Mouse (Mus musculus) liver, embryonic 12.5 days (tissue): ENCODE data around the gene Gm28372. TPM values are rescaled to one million over a fixed set of nuclear protein-coding genes. Genes with fewer than 3 reads are reported as not detected.

ENCODE experiments used
- ATAC-seq: fragments of 200-750 bp; cut with Nextera tagmentation; 2 replicates; pipeline ENCODE4 v1.8.0; 2017; ENCODE audit warnings: moderate number of reproducible peaks, mild to moderate bottlenecking, moderate library complexity
- H3K27ac ChIP-seq: fragments of 300-500 bp; sonication (generic); 2 replicates; pipeline ENCODE4 v1.5.1; 2016; ENCODE audit warnings: mild to moderate bottlenecking
- H3K27me3 ChIP-seq: fragments of 300-500 bp; sonication (generic); replicated peaks from 2 replicates; pipeline ENCODE4 v1.6.1; 2016; ENCODE audit warnings: mild to moderate bottlenecking, moderate library complexity
- H3K36me3 ChIP-seq: fragments of 300-500 bp; sonication (generic); 2 replicates; pipeline ENCODE4 v1.6.1; 2016; ENCODE audit warnings: mild to moderate bottlenecking, moderate library complexity
- H3K4me1 ChIP-seq: fragments of 300-500 bp; sonication (generic); 2 replicates; pipeline ENCODE4 v1.6.1; 2016
- H3K4me2 ChIP-seq: fragments of 300-500 bp; sonication (generic); 2 replicates; pipeline ENCODE4 v1.6.1; 2016; ENCODE audit warnings: mild to moderate bottlenecking, moderate library complexity
- H3K4me3 ChIP-seq: fragments of 300-500 bp; sonication (generic); 2 replicates; pipeline ENCODE4 v1.5.1; 2016; ENCODE audit warnings: mild to moderate bottlenecking, moderate library complexity
- H3K9ac ChIP-seq: fragments of 300-500 bp; sonication (generic); 2 replicates; pipeline ENCODE4 v1.6.1; 2016; ENCODE audit warnings: mild to moderate bottlenecking, moderate library complexity
- H3K9me3 ChIP-seq: fragments of 300-500 bp; sonication (generic); replicated peaks from 2 replicates; pipeline ENCODE4 v1.6.1; 2016; ENCODE audit warnings: mild to moderate bottlenecking, moderate library complexity
- WGBS: fragments of 180-500 bp; shearing (Covaris S2); methylation state at CpG from one replicate; pipeline ENCODE4 v1.1.7; 2016; ENCODE audit not compliant: insufficient replicate concordance; 5-methylcytosine and 5-hydroxymethylcytosine counted together
- polyA plus RNA-seq: library from polyadenylated mRNA; unstranded; fragments of >200 nt; fragmentation: Nextera tagmentation; extraction: Ambion mirVana; gene quantifications from 2 replicates; pipeline ENCODE4 v1.2.1, GENCODE M21; 2016

Gm28372 gene
- polyA plus RNA-seq, 1 experiment from 2014 or later = not detected

DNA sequence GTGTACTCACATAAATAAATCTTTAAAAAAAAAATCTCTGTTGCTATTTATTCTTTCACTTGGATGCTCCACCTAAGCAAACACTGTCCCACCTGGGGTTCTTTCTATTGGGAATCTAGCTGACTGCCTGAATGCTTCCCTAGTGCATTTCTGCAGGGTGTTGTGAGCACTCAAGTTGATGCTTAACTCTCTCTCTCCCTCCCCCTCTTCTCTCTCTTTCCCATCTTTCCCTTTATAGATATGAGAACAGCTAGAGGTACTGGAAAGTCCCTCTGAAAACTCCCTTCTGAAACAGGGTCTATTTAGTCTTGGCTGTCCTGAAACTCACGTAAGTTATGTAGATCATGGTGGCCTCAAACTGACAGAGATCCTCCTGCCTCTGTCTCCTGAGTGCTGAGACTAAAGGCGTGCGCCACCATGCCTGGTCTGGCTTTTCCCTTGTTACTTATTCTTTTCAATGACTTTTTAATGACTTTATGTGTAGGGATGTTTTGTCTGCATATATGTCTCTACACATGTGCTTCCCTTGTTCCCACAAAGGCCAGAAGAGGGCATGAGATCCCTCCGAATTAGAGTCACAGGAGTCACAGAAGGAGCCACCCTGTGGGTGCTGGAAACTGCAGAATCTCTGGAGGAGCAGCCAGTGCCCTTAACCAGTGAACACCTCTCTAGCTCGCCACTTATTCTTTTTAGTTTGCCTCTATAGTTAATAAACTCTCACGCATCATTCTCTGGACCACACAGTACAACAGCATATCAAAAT, 9.2 kb downstream of the Gm28372 start:
- ATAC-seq = no peak
- Histone ChIP-seq H3K9ac (no peak overlapping the region), H3K4me2 (no peak overlapping the region), H3K27ac (no peak overlapping the region), H3K9me3 (no peaks in the 10 kb centered on the region), H3K4me3 (no peak overlapping the region), H3K4me1 (no peaks in the 10 kb centered on the region), H3K27me3 (no peaks in the 10 kb centered on the region; the same call in none of the 2 replicates), H3K36me3 (peaks cover 4% of the 10 kb centered on the region)
- WGBS = 54% methylated on average over 6 of the region's 6 CpGs

DNA sequence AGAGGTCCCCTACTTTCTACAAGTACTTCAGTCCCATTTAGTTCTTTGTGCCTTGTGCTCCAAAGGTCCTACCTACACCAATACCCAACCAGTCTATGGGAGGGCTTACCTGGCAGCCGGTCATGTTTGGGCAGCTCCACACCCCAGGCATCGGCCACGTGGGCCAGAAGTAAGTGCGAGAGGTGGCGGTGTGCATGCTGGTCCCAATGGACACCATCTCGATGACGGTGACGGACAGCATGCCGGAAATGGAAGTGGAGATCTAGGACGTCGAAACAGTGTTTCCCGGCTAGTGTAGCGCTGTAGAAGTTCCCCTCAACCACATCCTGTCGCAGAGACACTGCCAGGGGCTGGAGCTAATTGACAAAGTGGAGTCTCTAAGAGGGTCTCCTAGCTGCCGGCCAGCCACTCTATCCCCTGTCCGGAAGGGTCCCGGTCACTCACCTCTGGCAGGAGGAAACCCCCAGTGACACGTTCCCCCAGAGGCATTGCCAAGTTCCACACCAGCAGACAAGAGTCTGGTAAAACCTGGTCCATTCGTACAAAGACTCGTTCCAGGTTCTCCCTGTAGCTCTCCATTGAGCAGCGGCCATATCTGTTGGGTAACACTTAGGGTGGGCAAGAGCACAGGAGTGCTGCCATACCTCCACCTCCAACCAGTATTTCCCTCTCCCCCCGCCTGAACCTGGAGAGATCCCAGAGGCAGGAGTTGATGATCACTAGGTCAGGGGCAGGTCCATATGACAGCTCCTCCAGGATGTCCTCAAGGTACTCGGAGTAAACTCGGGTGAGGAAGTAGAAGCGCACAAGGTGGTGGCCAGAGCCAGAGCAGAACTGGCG, 17.0 kb downstream of the Gm28372 start:
- peaks cover 27% of the 10 kb centered on the region for H3K4me1 ChIP-seq
- no peak for ATAC-seq
- WGBS = 87% methylated on average over 26 of the region's 26 CpGs
- H3K27ac ChIP-seq = no peak overlapping the region
- H3K36me3 ChIP-seq = peaks cover 22% of the 10 kb centered on the region
- no peak overlapping the region for H3K9ac ChIP-seq
- H3K9me3 ChIP-seq = no peaks in the 10 kb centered on the region
- no peak overlapping the region for H3K4me2 ChIP-seq
- no peak overlapping the region for H3K4me3 ChIP-seq
- H3K27me3 ChIP-seq = no peaks in the 10 kb centered on the region

DNA sequence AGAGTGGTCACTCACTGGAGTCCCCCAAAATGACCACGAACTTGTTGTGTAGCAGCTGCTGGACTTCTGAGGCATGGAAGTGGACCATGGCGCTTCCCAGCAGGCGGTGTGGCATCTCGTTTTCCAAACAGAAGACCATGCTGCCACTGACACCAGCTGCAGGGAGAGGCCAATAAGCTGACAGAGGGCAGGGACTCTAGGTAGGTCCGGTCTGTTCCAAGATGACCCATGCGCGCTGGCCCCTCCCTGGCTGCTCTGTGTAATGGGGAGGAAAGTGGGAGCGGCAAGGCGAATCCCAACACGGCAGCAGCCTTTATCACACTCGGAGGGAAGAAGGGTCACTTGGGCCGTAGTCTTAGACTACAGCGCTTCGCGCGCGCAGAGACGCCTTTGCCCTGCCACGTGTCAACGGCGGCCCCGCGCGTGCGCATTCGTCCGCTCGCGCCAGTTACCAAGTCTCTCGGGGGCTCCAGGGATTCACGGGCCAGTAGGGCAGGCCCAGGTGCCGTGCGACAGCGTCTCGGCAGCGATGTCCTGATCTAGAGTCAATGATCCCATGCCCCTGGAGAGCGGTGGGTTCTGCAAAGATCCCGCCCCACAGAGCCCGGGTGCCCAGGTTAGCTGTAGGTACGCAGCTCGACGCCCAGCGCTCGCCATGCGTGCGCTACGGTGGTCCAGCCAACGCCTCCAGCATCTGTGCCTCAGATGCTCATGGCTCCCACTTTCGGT, 18.5 kb downstream of the Gm28372 start:
- peaks cover 26% of the 10 kb centered on the region for H3K36me3 ChIP-seq
- H3K4me2 ChIP-seq = peak overlapping the region; percentile 91
- WGBS = 15% methylated on average over 49 of the region's 49 CpGs
- H3K9ac ChIP-seq = peak overlapping the region; percentile 78
- H3K4me3 ChIP-seq = peak overlapping the region; percentile 74
- H3K27ac ChIP-seq = peak overlapping the region; percentile 78
- H3K27me3 ChIP-seq = no peaks in the 10 kb centered on the region
- H3K4me1 ChIP-seq = peaks cover 38% of the 10 kb centered on the region
- peak; percentile 74 for ATAC-seq
- no peaks in the 10 kb centered on the region for H3K9me3 ChIP-seq

DNA sequence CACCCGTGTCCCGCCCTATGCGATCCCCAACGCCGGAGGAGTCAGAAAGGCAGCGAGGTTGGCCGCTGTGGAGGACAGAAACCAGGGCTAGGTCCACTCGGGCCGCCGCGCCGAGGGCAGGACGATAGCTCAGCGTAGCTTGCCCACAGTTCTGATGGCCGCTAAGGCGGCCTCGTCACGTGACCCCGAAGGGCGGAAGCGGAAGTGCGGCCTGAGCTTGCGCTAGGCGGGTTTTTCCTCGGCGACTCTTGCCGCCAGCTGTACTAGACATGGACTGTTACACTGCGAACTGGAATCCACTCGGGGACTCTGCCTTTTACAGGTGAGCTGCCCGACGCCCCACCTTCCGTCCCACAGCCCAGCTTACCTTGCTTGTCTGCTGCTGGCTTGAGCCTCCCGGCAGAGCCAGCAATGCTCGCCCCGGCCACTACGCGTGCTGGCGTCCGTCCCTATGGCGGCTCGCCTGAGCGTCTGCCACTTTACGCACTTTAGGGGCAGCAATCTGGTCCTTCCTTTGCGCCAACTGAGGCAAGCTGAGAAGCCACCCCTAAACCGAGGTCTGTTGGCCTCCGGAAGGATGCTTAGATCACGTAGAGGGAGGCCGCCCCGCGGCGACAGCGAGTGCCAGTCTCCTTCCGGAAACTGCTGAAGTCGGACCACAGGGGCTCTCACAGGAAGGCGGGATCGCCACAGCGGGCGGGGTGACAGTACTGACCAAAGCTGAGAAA, 19.3 kb downstream of the Gm28372 start, which contains the start of the genes Vps16 and Pced1a:
Gene Vps16 (plus strand): TSS at position 214 of the 728 bp plus-strand sequence.
Gene Pced1a (minus strand): TSS at position 576 of the 728 bp plus-strand sequence.
- no peaks in the 10 kb centered on the region for H3K9me3 ChIP-seq
- ATAC-seq = peak; percentile 92

DNA sequence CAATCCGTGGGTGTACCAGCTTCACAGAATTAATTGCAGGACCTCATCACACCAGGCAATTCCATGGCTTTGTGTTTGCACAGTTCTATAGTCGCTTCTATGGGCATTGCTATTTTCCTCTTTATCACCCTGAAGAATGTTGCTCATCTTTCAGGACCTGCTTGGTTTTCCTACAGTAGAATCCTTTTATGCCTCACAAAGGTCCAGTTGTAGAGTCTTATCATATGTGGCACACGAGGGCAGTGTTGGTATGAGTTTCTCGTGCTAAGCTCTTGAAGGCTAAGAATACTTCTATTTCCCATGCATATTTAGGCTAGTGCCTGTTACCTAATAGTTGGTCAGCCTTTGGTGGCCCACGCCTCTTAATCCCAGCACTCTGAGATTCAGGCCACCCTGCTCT, 20.1 kb downstream of the Gm28372 start:
- Histone ChIP-seq H3K4me2 (peak overlapping the region; percentile 91), H3K9me3 (no peaks in the 10 kb centered on the region), H3K4me3 (peak overlapping the region; percentile 74), H3K27me3 (no peaks in the 10 kb centered on the region), H3K9ac (peak overlapping the region; percentile 78), H3K4me1 (peaks cover 52% of the 10 kb centered on the region), H3K36me3 (peaks cover 23% of the 10 kb centered on the region), H3K27ac (peak overlapping the region; percentile 78)
- ATAC-seq = no peak
- 27% methylated on average over 5 of the region's 5 CpGs for WGBS

More for the DNA sequence above, 19.3 kb downstream of the Gm28372 start, which contains the start of the genes Vps16 and Pced1a:
- Histone ChIP-seq H3K4me3 (peak within 1 kb of the TSS; percentile 74), H3K9ac (peak within 1 kb of the TSS; percentile 78), H3K27ac (peak within 1 kb of the TSS; percentile 78), H3K4me1 (peaks cover 45% of the 10 kb centered on the region), H3K4me2 (peak within 1 kb of the TSS; percentile 91), H3K27me3 (no peaks in the 10 kb centered on the region), H3K36me3 (peaks cover 22% of the 10 kb centered on the region)
- WGBS = under 1% methylated on average over 58 of the region's 58 CpGs

DNA sequence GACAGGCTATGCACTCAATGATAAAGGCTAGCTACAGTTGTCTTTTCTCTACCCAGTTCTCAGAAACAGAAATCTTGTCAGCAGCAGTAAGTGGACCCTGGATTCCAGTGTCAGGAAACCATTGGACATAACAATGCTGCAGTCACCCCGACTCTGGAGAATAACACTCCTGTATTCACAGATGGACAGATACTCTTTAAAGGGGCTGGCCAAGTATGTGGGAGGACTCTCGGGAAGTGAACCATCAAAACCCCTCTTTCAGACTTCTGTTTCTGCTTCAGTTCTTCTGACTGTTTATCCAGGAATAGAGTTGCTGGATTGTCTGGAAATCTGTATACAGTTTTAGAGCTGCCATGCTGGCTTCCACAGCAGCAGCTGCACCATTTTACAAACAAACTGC, 24.8 kb downstream of the Gm28372 start:
- H3K36me3 ChIP-seq = peaks cover 27% of the 10 kb centered on the region
- H3K4me2 ChIP-seq = no peak overlapping the region
- no peak for ATAC-seq
- no peak overlapping the region for H3K27ac ChIP-seq
- 59% methylated on average over 2 of the region's 2 CpGs for WGBS
- H3K9ac ChIP-seq = no peak overlapping the region
- no peaks in the 10 kb centered on the region for H3K27me3 ChIP-seq
- no peak overlapping the region for H3K4me3 ChIP-seq
- peaks cover 44% of the 10 kb centered on the region for H3K4me1 ChIP-seq
- no peaks in the 10 kb centered on the region for H3K9me3 ChIP-seq

DNA sequence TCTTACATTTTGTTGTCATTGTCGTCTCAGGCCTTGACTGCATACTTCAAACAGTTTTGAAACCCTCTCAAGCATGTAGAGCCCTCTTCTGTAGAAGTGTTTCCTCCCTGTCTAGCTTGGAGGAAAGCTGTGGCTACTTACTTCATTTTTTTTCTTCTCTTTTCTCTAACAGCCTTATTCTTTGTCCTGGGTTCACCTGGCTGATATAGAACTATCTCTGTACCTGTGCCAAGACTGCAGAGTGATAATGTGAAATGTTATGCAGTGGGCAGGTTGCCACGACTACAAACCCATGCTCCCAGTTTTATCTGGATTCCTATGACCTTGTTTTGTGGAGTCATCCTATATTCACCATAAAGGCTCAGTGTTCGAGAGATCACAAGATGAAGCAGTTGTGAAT, 25.4 kb downstream of the Gm28372 start:
- no peak overlapping the region for H3K27ac ChIP-seq
- peaks cover 38% of the 10 kb centered on the region for H3K4me1 ChIP-seq
- no peak overlapping the region for H3K4me3 ChIP-seq
- H3K36me3 ChIP-seq = peaks cover 27% of the 10 kb centered on the region
- no peak overlapping the region for H3K9ac ChIP-seq
- ATAC-seq = no peak
- 79% methylated on average over 3 of the region's 3 CpGs for WGBS
- no peaks in the 10 kb centered on the region for H3K9me3 ChIP-seq
- H3K27me3 ChIP-seq = no peaks in the 10 kb centered on the region
- H3K4me2 ChIP-seq = no peak overlapping the region

DNA sequence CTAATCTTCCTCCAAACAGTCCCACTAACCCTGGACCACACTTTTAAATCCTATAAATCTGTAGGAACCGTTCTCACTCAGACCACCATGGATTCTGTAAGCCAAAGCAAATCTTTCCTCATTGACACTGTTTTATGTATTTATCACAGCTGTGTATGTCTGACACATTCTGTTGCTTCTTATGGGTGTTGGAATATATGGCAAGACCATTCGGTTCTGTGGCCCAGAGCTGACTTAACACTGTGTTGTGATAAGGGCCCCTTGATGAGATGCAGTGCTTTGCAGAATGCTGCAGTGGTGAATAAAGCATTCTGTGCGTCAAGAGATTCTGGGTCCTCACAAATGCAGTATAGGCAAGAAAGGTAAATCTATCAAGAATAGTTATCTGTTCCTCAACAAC, 27.1 kb downstream of the Gm28372 start:
- H3K36me3 ChIP-seq = peaks cover 32% of the 10 kb centered on the region
- H3K4me2 ChIP-seq = no peak overlapping the region
- H3K9me3 ChIP-seq = no peaks in the 10 kb centered on the region
- H3K27me3 ChIP-seq = no peaks in the 10 kb centered on the region
- no peak overlapping the region for H3K9ac ChIP-seq
- WGBS = 74% methylated on average over 3 of the region's 3 CpGs
- ATAC-seq = no peak
- no peak overlapping the region for H3K27ac ChIP-seq
- H3K4me3 ChIP-seq = no peak overlapping the region
- peaks cover 27% of the 10 kb centered on the region for H3K4me1 ChIP-seq

DNA sequence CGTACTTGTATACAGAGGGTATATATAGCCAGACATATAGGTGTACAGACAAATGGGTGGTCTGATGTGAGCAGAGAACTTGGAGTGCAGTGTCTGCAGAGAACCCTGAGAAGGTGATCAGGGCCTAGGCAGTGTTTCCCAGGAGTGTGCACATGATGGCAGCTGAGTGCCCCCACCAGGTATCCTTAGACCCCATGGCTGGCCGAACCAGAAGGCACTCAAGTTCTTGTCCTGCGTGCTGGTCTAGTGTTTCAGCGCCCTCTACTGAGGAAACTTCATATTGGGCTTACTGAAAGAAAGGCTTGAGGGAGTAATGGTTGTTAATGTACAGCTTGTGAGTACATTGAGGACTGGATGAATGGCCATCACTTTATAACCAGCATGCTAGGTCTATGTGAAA, 28.1 kb downstream of the Gm28372 start:
- Histone ChIP-seq H3K4me2 (no peak overlapping the region), H3K4me1 (peaks cover 19% of the 10 kb centered on the region), H3K9me3 (no peaks in the 10 kb centered on the region), H3K27ac (no peak overlapping the region), H3K36me3 (peaks cover 38% of the 10 kb centered on the region), H3K9ac (no peak overlapping the region), H3K4me3 (no peak overlapping the region), H3K27me3 (no peaks in the 10 kb centered on the region)
- WGBS = 23% methylated on average over 4 of the region's 4 CpGs
- no peak for ATAC-seq

DNA sequence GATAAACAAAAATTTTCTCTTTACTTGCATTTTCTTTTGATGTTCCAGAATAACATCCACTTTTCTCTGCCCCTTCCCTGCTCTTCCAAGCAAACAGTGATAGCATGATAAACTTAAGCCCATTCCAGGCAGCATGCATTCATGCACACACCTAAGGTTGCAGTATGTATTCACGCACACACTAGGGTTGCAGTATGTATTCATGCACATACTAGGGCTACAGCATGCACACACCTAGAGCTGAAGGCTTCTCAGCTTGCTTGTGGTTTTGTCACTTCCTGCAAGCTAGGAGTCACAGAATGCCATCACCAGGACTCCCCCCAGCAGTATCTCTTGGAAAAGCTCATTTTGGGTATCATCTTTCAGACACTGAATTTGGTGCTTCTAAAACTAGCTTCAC, 31.7 kb downstream of the Gm28372 start:
- H3K36me3 ChIP-seq = peaks cover 59% of the 10 kb centered on the region
- no peaks in the 10 kb centered on the region for H3K27me3 ChIP-seq
- ATAC-seq = no peak
- no peak overlapping the region for H3K4me3 ChIP-seq
- no peaks in the 10 kb centered on the region for H3K9me3 ChIP-seq
- no peak overlapping the region for H3K9ac ChIP-seq
- no peak overlapping the region for H3K27ac ChIP-seq
- 85% methylated on average over 1 of the region's 1 CpGs for WGBS
- peaks cover 25% of the 10 kb centered on the region for H3K4me1 ChIP-seq
- no peak overlapping the region for H3K4me2 ChIP-seq

DNA sequence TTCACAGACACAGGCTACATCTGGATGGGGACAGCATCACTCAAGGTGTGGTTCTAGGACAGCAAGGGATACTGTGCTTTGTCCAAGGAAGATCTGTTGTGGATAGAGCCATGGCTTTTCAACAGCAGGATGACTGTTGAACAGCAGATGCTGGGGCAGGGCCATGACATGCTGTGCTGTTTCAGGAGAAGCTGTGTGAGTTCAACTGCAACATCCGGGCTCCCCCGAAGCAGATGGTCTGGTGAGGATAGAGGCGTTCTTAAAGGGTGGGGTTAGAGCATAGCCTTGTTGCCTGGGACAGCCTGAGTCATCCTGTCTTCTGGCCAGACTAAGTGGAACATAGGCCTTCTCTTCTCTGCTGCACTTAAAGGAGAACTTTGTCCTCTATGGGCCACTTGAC, 33.8 kb downstream of the Gm28372 start:
- Histone ChIP-seq H3K9ac (no peak overlapping the region), H3K4me3 (no peak overlapping the region), H3K9me3 (no peaks in the 10 kb centered on the region), H3K27me3 (no peaks in the 10 kb centered on the region), H3K36me3 (peaks cover 72% of the 10 kb centered on the region), H3K27ac (no peak overlapping the region), H3K4me1 (peaks cover 36% of the 10 kb centered on the region), H3K4me2 (no peak overlapping the region)
- ATAC-seq = no peak
- 80% methylated on average over 3 of the region's 3 CpGs for WGBS
